In the genomic region with DNA sequence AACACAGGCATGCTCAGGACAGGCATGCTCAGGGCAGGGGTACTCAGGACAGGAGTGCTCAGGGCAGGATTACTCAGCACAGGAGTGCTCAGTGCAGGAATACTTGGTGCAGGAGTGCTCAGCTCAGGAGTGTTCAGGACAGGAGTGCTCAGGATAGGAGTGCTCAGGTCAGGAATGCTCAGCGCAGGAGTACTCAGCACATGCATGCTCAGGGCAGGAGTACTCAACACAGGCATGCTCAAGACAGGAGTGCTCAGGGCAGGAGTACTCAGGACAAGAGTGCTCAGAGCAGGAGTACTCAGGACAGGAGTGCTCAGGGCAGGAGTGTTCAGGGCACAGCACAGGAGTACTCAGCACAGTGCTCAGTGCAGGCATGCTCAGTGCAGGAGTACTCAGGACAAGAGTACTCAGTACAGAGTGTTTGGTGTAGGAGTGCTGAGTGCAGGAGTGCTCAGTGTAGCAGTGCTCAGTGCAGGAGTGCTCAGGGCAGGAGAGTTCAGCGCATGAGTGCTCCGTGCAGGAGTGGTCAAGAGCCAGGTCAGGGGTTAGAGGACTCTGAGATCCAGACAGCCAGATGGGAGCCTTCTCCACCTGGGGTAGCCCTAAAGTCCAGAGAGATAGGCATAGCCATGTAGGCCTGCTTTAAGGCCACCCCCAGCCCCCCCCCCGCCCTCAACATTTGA, we compare ENCODE assay signal across 20 mouse cellular contexts. TPM values are rescaled to one million over a fixed set of nuclear protein-coding genes. Genes with fewer than 3 reads are reported as not detected.
DNase-seq lines count a peak whose midpoint lies in the region; ATAC-seq and TF ChIP-seq lines count a peak whose summit lies in the region.
"Had no signal": no experiment of that assay in that cellular context is flagged by ENCODE, and none has a peak within 500 bp of the region (broad histone marks: within the 10 kb centered on the region; RNA-seq: fewer than 3 reads in every experiment).

No protein-coding gene starts in this region.

- H3K4me3 ChIP-seq in embryonic facial prominence, embryonic 11.5 days (ENCODE audit: low read depth, low read length): no peak overlapping the region
- H3K4me3 ChIP-seq in embryonic facial prominence, embryonic 10.5 days: no peak overlapping the region
- H3K4me3 ChIP-seq in kidney, embryonic 16.5 days (ENCODE audit: low read length): no peak overlapping the region
- no peak overlapping the region for H3K4me3 ChIP-seq in hindbrain, postnatal 0 days (ENCODE audit: low read length)
- H3K4me3 ChIP-seq: forebrain, embryonic 10.5 days; gastrocnemius, adult 2 months; heart, adult 2 months; layer of hippocampus, adult 2 months; left cerebral cortex, adult 2 months had no signal

- ATAC-seq in embryonic facial prominence, embryonic 11.5 days (replicated peaks; ENCODE audit: insufficient number of reproducible peaks, low FRiP score, low TSS enrichment, low read depth): peak; percentile 55; the same call in 1 of the 2 replicates
- peak; percentile 44; the same call in 1 of the 2 replicates for ATAC-seq in kidney, embryonic 16.5 days (ENCODE audit: low FRiP score, low TSS enrichment)
- ATAC-seq in hindbrain, postnatal 0 days: peak; percentile 24; the same call in 1 of the 2 replicates

- H3K9ac ChIP-seq in embryonic facial prominence, embryonic 11.5 days (replicated peaks; ENCODE audit: low read length): no peak overlapping the region
- H3K9ac ChIP-seq in kidney, embryonic 16.5 days (replicated peaks; ENCODE audit: low read length): no peak overlapping the region
- H3K9ac ChIP-seq in hindbrain, postnatal 0 days (replicated peaks; ENCODE audit: low read length): no peak overlapping the region

- no peak for TF ChIP-seq CTCF in hindbrain, postnatal 0 days (IDR thresholded peaks at IDR 0.05; ENCODE audit: low read depth)

- no peaks in the 10 kb centered on the region for H3K36me3 ChIP-seq in embryonic facial prominence, embryonic 11.5 days (replicated peaks; ENCODE audit: control insufficient read depth, insufficient read depth, low read depth, low read length)
- H3K36me3 ChIP-seq in embryonic facial prominence, embryonic 10.5 days (replicated peaks): no peaks in the 10 kb centered on the region
- no peaks in the 10 kb centered on the region for H3K36me3 ChIP-seq in kidney, embryonic 16.5 days (ENCODE audit: insufficient read depth, low read length)
- H3K36me3 ChIP-seq in hindbrain, postnatal 0 days (ENCODE audit: insufficient read depth, low read length): no peaks in the 10 kb centered on the region
- H3K36me3 ChIP-seq: forebrain, embryonic 10.5 days had no signal

- peaks cover 41% of the 10 kb centered on the region for H3K27me3 ChIP-seq in embryonic facial prominence, embryonic 11.5 days (ENCODE audit: control insufficient read depth, insufficient read depth, low read length)
- H3K27me3 ChIP-seq in embryonic facial prominence, embryonic 10.5 days (replicated peaks; ENCODE audit: low read depth, poor library complexity, severe bottlenecking): peaks cover 91% of the 10 kb centered on the region
- peaks cover 26% of the 10 kb centered on the region for H3K27me3 ChIP-seq in kidney, embryonic 16.5 days (ENCODE audit: insufficient read depth, low read length)
- peaks cover 16% of the 10 kb centered on the region; the same call in 1 of the 2 replicates for H3K27me3 ChIP-seq in hindbrain, postnatal 0 days (ENCODE audit: insufficient read depth, low read length)

- no peaks in the 10 kb centered on the region for H3K4me1 ChIP-seq in embryonic facial prominence, embryonic 11.5 days (ENCODE audit: control insufficient read depth, insufficient read depth, low read length)
- peaks cover 15% of the 10 kb centered on the region for H3K4me1 ChIP-seq in embryonic facial prominence, embryonic 10.5 days
- peaks cover 17% of the 10 kb centered on the region for H3K4me1 ChIP-seq in kidney, embryonic 16.5 days (ENCODE audit: insufficient read depth, low read length)
- peaks cover 5% of the 10 kb centered on the region; the same call in 1 of the 2 replicates for H3K4me1 ChIP-seq in hindbrain, postnatal 0 days (ENCODE audit: insufficient read depth, low read length)

- H3K9me3 ChIP-seq in embryonic facial prominence, embryonic 11.5 days (replicated peaks; ENCODE audit: control insufficient read depth, low read length): no peaks in the 10 kb centered on the region
- no peaks in the 10 kb centered on the region for H3K9me3 ChIP-seq in embryonic facial prominence, embryonic 10.5 days
- no peaks in the 10 kb centered on the region for H3K9me3 ChIP-seq in kidney, embryonic 16.5 days (ENCODE audit: low read length)
- H3K9me3 ChIP-seq in hindbrain, postnatal 0 days (ENCODE audit: low read length): no peaks in the 10 kb centered on the region
- H3K9me3 ChIP-seq: forebrain, embryonic 10.5 days had no signal

- no peak for DNase-seq in embryonic facial prominence, embryonic 11.5 days (ENCODE audit: low spot score)
- DNase-seq in embryonic facial prominence, embryonic 10.5 days (ENCODE audit: low spot score): no peak
- no peak for DNase-seq in kidney, postnatal 10 days
- DNase-seq in A20 (ENCODE audit: low read depth, low spot score): peak; percentile 42
- DNase-seq in hindbrain, postnatal 0 days (ENCODE audit: low spot score): no peak
- no peak for DNase-seq in embryo, embryonic 11 days
- DNase-seq in ovary, postnatal 36 days (ENCODE audit: low spot score): no peak
- DNase-seq: adrenal gland, adult 8-10 months; cerebellum, adult 9-10 months; gastrocnemius, adult 2 months; heart, postnatal 14 days; kidney, adult 18-20 months; liver; lung, adult 2 months; right cerebral cortex, postnatal 14 days had no signal

- 73% methylated on average over 4 of the region's 4 CpGs for WGBS in embryonic facial prominence, embryonic 11.5 days
- 83% methylated on average over 4 of the region's 4 CpGs for WGBS in embryonic facial prominence, embryonic 10.5 days
- WGBS in kidney, embryonic 16.5 days: 87% methylated on average over 4 of the region's 4 CpGs
- 72% methylated on average over 4 of the region's 4 CpGs for WGBS in hindbrain, postnatal 0 days

- H3K27ac ChIP-seq in embryonic facial prominence, embryonic 11.5 days (replicated peaks; ENCODE audit: low read depth, low read length): no peak overlapping the region
- no peak overlapping the region for H3K27ac ChIP-seq in embryonic facial prominence, embryonic 10.5 days (replicated peaks)
- H3K27ac ChIP-seq in kidney, embryonic 16.5 days (ENCODE audit: low read length): no peak overlapping the region
- H3K27ac ChIP-seq in hindbrain, postnatal 0 days: no peak overlapping the region
- H3K27ac ChIP-seq: forebrain, embryonic 10.5 days; gastrocnemius, adult 2 months; heart, adult 2 months; layer of hippocampus, adult 2 months; left cerebral cortex, adult 2 months had no signal

- no peak overlapping the region for H3K4me2 ChIP-seq in embryonic facial prominence, embryonic 11.5 days (ENCODE audit: low read depth, low read length)
- no peak overlapping the region for H3K4me2 ChIP-seq in kidney, embryonic 16.5 days (replicated peaks; ENCODE audit: low read depth, low read length)
- H3K4me2 ChIP-seq in hindbrain, postnatal 0 days (ENCODE audit: low read depth, low read length): no peak overlapping the region

RNA-seq across cellular contexts. Expression of a gene that starts 0.4 kb away (rescaled TPM):
- polyA plus RNA-seq in embryonic facial prominence, embryonic 11.5 days (2014; fragmentation: Nextera tagmentation; extraction: Ambion mirVana): 0.77 and 1.2 TPM in 2 replicates
- polyA plus RNA-seq in embryonic facial prominence, embryonic 10.5 days (2016; fragmentation: Nextera tagmentation; extraction: Ambion mirVana): 0.56 and 1.1 TPM in 2 replicates
- polyA plus RNA-seq in kidney, embryonic 16.5 days (2015; fragmentation: Nextera tagmentation; extraction: Ambion mirVana): 5.2 and 5.8 TPM in 2 replicates
- 0.89 and 1.8 TPM in 2 replicates for total RNA-seq in hindbrain, postnatal 0 days (2014; rRNA removed)
- polyA plus RNA-seq in hindbrain, postnatal 0 days (2015; fragmentation: Nextera tagmentation; extraction: Ambion mirVana): 3.8 and 6.5 TPM in 2 replicates

RNA-seq across cellular contexts. Expression of a gene that starts 5.4 kb away (rescaled TPM):
- 1.7 and 2.1 TPM in 2 replicates for polyA plus RNA-seq in embryonic facial prominence, embryonic 11.5 days (2014; fragmentation: Nextera tagmentation; extraction: Ambion mirVana)
- polyA plus RNA-seq in embryonic facial prominence, embryonic 10.5 days (2016; fragmentation: Nextera tagmentation; extraction: Ambion mirVana): 1.3 and 1.7 TPM in 2 replicates
- 6.4 and 7.2 TPM in 2 replicates for polyA plus RNA-seq in kidney, embryonic 16.5 days (2015; fragmentation: Nextera tagmentation; extraction: Ambion mirVana)
- total RNA-seq in hindbrain, postnatal 0 days (2014; rRNA removed): 2.8 and 5.0 TPM in 2 replicates
- 6.5 and 6.9 TPM in 2 replicates for polyA plus RNA-seq in hindbrain, postnatal 0 days (2015; fragmentation: Nextera tagmentation; extraction: Ambion mirVana)

RNA-seq across cellular contexts. Expression of a gene that starts 15.3 kb away (rescaled TPM):
- 0.67 and 1.1 TPM in 2 replicates for polyA plus RNA-seq in embryonic facial prominence, embryonic 11.5 days (2014; fragmentation: Nextera tagmentation; extraction: Ambion mirVana)
- polyA plus RNA-seq in embryonic facial prominence, embryonic 10.5 days (2016; fragmentation: Nextera tagmentation; extraction: Ambion mirVana): 0.57 and 0.93 TPM in 2 replicates
- 2.0 and 2.4 TPM in 2 replicates for polyA plus RNA-seq in kidney, embryonic 16.5 days (2015; fragmentation: Nextera tagmentation; extraction: Ambion mirVana)
- 0.68 and 4.3 TPM in 2 replicates for total RNA-seq in hindbrain, postnatal 0 days (2014; rRNA removed)
- 2.8 and 4.2 TPM in 2 replicates for polyA plus RNA-seq in hindbrain, postnatal 0 days (2015; fragmentation: Nextera tagmentation; extraction: Ambion mirVana)

RNA-seq across cellular contexts. Expression of a gene that starts 15.5 kb away (rescaled TPM):
- 2.3 and 2.6 TPM in 2 replicates for polyA plus RNA-seq in embryonic facial prominence, embryonic 11.5 days (2014; fragmentation: Nextera tagmentation; extraction: Ambion mirVana)
- polyA plus RNA-seq in embryonic facial prominence, embryonic 10.5 days (2016; fragmentation: Nextera tagmentation; extraction: Ambion mirVana): 2.8 and 2.9 TPM in 2 replicates
- polyA plus RNA-seq in kidney, embryonic 16.5 days (2015; fragmentation: Nextera tagmentation; extraction: Ambion mirVana): 4.7 and 5.5 TPM in 2 replicates
- total RNA-seq in hindbrain, postnatal 0 days (2014; rRNA removed): 14.0 and 14.1 TPM in 2 replicates
- polyA plus RNA-seq in hindbrain, postnatal 0 days (2015; fragmentation: Nextera tagmentation; extraction: Ambion mirVana): 8.0 and 8.1 TPM in 2 replicates

RNA-seq across cellular contexts. Expression of a gene that starts 35.8 kb away (rescaled TPM):
- not detected in 2 replicates for polyA plus RNA-seq in embryonic facial prominence, embryonic 11.5 days (2014; fragmentation: Nextera tagmentation; extraction: Ambion mirVana)
- not detected in 2 replicates for polyA plus RNA-seq in embryonic facial prominence, embryonic 10.5 days (2016; fragmentation: Nextera tagmentation; extraction: Ambion mirVana)
- 0.14 and 0.27 TPM in 2 replicates for polyA plus RNA-seq in kidney, embryonic 16.5 days (2015; fragmentation: Nextera tagmentation; extraction: Ambion mirVana)
- 0.14 and 0.42 TPM in 2 replicates for total RNA-seq in hindbrain, postnatal 0 days (2014; rRNA removed)
- polyA plus RNA-seq in hindbrain, postnatal 0 days (2015; fragmentation: Nextera tagmentation; extraction: Ambion mirVana): 0.13 and 0.35 TPM in 2 replicates
- polyA plus RNA-seq: forebrain, embryonic 10.5 days had no signal
